Mouse (Mus musculus) mature B cell (primary cell): ENCODE results near the gene Asb10.
"Not testable (repeated sequence)": the region's sequence is repeated elsewhere in the genome, so short reads cannot be mapped to it uniquely, and the experiment has no call there.

Experiments used
- in situ Hi-C: fragments of 300-500 bp; cut with MboI; formaldehyde crosslinking; loops from 2 replicates; pipeline ENCODE4 v1.14.3; 2019

The Asb10 gene

DNA sequence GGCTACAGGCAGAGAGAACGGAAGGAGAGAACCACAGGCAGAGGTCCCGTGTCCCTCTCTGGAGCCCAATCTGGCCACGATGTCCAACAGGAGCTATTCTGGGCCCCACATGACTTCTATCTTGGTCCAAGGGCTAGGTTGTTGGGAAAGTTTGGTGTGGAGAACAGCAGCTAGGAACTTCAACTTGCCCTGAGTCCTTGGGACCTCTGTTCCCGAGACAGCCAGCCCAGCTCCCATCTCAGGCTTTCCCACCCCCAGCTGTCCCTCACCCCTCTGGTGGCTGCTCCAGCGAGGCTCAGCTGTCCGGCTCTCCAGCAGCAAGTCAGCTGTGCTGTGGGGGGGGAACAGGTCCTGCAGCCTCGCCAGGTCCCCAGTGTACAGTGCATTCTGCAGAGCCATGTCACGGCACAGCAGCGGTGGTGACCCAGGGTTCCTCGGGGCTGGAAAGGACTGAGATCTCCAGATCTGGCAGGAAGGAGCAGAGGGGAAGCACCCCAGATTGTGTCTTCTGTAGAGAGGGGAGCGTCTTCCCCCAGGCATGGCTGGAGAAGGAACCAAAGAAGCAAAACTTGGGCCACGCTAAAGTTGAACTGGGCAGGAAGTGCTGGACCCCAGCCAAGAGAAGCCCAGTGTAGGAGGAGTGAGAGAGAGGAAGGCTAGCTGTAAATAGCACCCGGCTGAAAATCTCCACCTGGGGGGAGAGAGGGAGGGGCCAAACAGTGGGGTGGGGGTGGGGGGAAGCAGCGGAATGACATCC, at the start of gene Asb10:
Gene Asb10, minus strand, starts transcription at position 592 of the 757 bp plus-strand sequence.
- in situ Hi-C loops = no loop called here

DNA sequence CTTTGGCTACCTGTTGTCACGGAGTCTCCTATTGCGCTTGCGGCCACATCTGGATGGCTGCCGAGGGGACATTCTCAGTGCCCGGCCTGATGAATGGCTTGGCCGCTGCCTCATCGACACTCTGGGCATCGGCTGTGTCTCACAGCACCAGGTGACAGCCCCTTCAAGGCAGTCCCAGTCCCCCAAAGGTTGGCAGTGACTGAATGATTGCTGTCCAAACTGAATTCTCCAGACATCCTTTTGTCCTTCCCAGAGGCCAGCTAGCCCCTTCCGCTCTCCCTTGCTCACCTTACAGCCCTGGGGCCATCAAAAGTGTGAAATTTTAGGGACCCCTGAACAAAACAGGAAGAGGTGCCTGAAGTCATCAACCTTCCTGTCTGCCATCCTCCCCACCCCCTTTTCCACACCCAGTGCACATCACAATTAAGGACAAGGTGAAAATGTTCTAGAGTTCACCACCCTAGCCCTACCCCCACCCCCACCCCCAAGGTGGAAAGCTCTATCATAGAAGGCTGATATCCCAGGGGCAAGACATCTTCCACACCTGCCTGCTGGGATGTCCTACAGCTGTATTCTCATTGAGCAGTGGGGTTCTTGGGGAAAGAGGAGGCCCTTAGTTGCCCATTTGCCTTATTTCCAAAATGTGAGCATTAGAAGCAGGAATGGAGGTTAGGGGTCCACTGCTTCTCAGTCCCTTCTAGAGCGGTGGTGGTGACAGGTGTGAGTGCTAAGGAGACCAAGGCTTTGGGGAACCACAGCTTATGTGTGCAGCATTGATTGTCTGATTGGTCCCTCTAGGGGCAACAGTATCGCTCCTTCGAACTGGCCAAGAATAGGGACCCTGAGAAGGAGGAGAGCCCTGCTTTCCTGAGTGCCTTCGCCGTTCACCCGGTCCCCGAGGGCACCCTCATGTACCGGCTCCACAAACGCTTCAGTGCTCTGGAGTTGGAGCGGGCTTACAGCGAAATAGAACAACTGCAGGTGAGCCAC, 49.0 kb upstream of the Asb10 start:
- in situ Hi-C loops = no loop called here

DNA sequence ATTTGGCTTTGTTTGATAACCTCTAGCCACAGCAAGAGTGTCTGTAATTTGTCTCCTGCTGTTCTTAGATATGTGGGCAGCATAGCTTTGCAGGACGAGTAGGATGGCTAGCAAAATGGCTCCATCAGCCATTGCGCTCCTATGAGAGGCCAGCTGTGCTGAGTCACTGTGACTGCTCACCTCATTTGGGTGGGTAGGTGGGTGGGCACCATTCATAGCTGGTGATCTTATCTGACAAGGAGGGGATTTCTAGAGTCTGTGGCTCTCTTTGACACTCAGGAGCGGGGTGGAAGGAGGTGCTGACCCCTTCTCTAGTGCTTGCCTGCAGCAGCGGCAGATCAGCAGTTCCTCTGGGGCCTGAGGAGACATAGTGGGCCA, 46.4 kb upstream of the Asb10 start:
- in situ Hi-C loops = no loop called here

DNA sequence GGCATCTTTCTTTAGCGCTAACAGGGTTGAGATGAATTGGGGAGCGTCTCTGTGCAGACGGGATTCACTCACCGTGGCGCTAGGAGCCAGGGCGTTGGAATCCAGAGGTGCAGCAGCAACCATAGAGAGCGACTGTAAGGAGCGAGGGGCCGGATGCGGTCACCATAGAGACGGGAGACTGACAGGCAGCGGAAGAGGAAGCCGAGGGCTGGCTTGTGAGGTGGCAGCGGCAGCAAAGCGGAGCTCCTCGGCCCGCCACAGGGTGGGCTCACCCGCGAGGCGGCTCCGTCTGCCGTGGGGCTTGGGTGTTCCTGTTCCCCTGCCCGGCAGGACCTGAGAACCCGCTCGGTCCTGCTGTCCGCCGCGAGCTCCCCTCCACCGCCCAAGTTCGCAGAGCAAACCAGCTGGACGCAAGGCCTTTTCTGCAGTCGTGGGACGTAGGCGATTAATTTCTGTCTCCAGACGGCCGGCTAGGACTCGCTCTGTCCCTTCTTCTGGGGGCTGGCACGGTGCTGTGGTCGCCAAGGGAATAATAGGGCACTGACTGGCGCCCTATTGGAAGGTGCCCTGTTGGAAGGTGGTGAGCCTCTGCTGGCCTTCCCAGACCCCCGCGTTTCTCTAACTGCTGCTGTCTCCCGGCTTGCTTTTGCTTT, 45.9 kb upstream of the Asb10 start, which contains the start of gene Chpf2:
Gene Chpf2, plus strand, starts transcription at position 195 of the 653 bp plus-strand sequence.
- in situ Hi-C loops = no loop called here

DNA sequence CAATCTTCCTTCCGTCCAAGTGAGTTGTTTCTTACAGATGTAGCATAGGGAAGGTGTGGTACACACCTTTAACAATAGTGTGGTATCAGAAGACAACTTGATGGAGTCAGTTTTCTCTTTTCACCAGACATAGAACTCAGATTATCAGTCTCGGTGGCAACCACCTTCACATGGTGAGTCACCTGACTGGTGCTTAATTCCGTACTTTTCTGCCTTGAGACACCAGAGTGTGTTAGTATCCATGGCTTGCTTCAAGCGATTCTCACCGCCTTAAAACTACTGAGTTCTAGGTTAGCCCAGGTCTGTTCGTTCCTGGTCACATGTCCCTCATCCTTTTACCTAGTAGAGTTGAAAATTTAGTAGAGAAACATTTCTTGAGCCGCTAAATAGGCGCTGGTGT, 45.3 kb upstream of the Asb10 start:
- in situ Hi-C loops = no loop called here

DNA sequence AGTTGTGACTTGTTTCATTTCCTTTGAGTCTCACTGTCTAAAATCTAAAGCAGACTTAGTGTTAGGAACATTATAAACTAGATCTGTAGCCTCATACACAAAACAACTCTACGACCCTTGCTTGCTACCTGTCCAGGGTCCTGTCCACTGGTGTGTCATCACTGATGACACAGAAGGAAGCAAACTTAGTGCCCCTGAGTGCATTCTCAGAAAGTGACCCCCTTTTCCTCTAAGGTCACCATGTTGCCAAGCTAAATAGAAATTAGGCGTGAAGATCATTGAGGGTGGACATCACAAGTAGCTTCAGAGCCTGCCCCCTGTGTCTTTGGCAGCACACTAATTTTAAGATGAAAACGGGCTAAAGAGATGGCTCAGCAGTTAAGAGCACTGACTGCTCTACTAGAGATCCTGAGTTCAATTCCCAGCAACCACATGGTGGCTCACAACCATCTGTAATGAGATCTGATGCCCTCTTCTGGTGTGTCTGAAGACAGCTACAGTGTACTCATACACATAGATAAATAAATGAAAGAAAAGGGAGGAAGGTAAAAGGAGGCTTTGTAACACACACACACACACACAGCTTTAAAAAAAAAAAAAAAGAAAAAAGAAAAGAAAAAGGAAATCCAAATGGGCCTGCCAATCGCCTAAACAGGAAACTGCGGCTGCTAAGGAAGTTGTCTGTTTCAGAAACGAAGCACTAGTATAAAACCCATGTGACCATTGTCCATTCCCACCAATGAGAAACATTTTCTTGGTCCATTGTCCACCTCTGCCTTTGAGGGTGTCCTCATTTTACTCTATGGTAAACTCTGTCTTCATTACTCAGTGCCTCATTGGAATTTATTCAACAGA, 37.6 kb upstream of the Asb10 start:
- in situ Hi-C loops = no loop called here

DNA sequence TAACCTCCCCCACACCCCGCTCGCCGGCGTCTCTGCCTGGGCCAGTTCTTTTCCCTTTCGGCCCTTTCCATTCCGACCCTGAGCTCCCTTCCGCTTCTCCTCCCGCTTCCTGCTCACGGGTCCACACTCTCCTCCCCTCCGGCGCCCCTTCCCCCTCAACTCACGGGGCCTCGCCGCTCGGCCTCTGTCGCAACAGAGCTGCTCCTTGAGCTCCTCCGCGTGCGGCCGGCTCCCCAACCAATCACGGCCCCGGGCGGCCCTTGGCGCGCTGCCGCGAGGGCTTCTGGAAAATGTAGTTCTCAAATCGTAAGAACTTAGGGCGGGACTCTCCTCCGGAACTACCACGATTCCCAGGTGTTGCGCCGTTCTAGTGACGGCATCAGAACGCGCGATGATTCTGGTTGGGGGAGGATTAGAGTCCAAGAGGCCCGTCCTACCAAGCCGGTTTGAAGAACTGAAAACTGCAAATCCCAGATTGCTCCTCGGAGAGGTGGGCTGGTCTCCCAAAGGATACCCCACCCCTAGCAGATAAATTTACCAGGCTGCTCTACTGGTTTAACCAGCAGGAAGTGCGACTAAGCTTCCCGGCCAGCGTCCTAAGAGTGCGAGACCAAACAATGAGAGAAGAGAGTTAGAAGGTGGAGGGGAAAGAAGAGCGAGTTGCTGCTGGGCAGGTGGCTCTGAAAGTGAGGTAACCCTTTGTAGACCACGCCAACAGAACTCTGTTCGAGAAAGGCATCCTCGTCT, 36.6 kb upstream of the Asb10 start, which contains the start of gene Abcf2:
Gene Abcf2, minus strand, starts transcription at position 285 of the 747 bp plus-strand sequence.
- in situ Hi-C loops = no loop called here

DNA sequence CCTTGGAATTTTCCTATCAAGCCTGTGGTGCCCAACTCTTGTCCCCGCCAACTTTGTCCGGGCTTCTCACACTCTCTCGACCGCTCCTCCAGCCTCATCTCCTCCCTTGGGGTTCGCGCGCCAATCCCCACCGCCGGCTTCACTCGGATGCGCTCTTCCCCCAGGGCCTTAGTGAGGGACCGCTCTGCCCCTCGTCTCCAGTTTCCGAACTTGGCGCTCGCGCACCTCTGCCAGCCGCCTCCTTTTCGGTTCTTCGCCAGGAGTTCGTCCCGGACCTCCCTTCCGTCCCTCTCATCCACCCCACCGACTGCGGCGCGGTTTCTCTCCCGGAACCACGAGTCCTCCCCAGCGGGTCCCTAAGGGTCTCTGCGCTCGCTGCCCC, 36.0 kb upstream of the Asb10 start:
- in situ Hi-C loops = no loop called here

DNA sequence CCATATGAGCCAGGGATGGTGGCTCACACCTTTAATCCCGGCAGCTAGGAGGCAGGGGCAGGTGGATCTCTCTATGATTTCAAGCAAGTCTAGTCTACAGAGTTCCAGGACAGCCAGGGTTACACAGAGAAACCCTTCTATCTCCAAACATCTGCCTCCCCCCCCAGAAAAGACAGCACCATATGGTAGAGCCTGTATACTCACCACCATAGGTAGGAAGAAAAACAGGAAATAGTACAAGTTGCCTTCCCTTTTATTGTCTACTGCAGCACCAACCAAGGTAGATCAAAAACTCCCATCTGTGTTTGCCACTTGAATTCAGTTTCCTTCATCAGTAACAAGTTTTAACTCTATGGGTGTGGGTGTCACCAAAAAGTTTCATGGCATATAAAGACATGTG, 35.2 kb upstream of the Asb10 start:
- in situ Hi-C loops = no loop called here

DNA sequence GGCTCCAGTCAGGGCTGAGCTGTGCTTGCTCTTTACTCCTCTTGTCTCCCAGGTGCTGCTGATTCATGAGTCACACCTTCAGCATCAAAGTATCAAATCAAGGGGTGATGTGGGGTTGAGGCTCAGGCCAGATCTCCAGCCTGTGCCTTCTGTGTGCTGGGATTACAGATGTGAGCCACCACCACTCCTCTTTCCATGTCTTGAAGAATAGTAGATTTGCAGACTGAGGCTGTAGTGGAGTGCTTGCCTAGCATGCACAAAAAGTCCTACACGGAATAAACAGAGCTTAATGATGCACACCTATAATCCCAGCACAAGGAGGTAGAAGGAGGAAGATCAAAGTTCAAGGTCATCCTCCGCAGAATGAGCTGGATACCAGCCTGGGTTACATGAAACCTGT, 15.9 kb upstream of the Asb10 start, which contains the start of gene 4931409K22Rik:
Gene 4931409K22Rik, minus strand, starts transcription at position 101 of the 400 bp plus-strand sequence.
- in situ Hi-C loops = no loop called here

DNA sequence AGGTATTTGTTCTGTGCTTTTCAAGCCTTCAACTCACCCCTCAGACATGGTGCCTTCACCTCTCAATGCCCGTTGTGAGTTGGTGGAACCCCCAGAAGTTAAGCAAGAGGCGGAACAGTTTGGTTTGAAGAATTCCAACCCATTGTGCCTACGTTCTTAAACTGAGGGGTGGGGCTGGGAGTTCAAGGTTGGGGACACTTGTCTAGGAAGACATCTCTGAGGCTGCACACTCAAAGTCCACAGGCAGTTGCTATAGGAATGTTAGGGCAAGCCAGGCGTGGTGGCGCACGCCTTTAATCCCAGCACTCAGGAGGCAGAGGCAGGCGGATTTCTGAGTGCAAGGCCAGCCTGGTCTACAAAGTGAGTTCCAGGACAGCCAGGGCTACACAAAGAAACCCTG, 14.6 kb upstream of the Asb10 start:
- in situ Hi-C loops = not testable (repeated sequence)

DNA sequence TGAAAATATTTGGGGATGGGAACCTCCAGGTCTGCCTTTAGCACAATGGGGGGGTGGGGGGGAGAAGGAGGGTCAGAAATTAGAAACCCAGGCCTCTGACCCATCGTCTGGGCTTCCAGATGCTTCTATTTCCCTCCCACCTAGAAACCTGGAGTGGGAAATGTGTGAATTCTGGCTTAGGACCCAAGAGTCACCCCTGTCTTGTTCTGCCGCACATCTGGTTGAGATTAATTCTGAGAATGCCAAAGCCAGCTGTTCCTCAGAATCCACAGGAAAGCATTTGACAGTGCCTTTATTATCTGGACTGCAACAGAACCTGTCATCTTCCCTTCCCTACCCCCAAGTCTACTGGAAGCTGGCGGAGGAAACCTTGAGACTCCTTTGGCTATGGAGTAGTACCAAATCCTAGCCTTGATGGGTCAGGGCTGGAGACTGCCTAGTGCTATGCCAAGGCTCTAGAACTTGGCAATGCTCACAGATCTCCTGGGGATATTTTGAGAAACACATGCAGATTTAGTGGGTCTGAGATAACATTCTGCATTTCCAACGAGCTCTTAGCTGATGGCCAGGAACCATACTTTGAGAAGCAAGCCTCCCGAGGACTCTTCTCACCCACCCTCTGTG, 13.0 kb upstream of the Asb10 start:
- in situ Hi-C loops = no loop called here

DNA sequence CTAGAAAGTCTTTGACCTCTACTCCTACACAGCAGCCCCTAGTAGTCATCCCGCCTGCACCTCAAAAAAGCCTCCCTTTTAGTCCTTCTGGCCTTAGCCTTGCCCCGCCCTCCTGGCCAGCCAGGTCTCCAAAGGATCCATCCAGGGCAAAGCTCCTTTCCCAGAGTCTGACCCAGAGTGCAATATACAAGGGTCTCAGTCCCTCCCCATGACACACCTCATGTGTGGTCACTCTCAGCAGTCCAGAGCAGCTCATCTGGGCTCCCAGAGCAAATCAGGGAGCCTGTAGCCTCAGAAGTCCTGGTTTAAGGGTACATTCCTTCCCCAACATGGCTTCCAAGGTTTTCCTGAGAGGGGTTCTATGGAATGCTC, 10.5 kb upstream of the Asb10 start:
- in situ Hi-C loops = no loop called here

DNA sequence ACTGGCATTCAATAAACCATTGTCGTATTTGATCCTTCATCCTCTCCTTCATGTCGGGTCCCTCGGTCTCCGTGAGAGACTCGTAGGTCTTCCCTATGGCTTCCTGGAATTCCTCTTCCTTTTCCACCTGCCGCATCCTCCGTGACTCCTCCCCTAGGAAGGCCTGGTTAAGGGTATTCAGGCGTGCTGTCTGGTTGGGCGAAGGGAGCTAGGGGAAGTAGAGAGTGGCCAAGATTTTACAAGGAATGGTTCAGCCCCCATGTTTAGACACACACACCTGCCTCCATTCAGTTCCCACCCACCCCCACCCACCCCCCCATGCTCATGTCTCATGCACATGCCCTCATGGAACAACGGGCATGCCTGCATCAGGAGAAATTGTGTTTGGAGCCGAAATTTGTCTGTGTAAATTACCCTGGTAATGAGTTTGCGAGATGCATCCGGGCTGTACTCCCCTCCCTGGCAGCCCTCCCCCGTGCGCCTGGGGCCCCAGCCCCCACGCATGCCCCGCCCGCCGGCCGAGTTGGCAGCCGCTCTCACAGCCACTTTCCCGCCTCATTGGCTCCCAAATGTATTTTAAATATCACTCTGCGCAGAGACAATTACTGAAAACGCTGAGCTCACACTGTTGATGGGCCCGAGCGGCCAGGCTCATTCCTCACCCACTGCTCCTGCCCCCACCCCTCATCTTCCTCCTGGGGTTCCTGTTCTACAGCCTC, 10.0 kb upstream of the Asb10 start:
- in situ Hi-C loops = no loop called here

DNA sequence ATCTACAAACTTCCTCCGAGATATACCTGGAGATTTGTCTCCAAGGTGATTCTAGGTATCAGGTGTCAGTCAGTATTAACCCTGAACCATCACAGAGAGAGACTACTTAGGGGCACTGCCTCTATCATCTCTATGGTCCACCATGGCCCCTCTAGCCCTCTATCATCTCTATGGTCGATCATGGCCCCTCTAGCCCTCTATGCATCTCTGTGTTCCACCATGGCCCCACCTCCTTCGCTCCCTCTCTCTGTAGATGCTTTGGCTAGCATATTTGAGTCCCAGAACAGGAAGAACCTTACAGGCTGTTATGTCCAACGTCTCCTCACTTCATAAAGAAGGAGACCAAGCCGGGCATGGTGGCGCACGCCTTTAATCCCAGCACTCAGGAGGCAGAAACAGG, 1.9 kb upstream of the Asb10 start:
- in situ Hi-C loops = no loop called here

DNA sequence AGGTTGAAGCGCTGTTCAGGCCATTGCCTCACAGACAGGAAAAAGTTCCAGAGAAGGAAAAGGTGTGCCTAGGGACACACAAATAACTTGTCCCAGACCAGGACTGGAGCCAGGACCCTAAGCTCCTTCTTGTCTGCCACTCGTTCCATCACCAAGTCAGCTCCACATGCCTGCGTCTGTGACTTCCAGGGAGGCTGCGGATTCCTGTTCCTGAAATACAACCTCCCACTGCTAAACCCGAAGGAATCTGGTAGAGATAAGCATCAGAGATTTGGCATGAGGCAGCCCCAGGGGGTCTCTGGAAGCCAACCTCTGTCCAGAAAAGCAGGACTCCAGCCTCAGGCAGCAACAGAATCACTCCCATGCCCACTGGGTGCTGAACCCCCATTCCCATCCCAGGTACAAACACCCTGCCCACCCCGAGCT, 379 bp upstream of the Asb10 start:
- in situ Hi-C loops = no loop called here

DNA sequence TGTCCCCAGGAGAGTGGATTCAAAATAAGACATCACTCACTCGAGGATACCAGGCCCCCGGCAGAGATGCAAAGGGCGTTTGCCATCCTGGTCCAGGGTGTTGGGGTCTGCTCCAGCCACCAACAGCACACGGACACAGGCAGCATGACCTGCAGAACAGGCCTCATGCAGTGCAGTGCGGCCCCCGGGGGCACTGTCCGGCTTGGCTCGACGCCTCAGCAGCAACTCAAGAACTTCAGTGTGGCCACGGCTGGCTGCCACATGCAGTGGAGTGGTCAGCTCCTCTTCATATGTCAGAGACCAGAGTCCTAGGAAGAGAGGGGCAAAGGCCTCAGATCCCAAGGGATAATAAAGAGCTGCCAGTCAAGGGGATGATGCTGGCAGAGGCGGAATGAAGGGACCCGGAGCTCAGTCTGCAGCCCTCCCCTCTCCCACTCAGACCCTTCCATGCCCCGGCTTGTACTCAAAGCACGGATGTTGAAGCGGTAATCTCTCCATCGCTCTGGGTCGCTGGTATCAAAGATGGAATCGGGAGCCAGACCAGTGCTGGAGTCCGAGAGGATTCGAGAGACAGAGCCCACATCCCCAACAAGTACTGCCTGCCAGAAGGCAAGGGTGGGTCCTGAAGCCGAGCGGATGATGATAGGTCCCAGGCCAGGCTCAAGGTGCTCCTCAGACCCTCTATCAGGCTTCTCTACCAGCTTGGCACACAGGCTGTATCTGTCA, 1.0 kb downstream of the Asb10 start:
- in situ Hi-C loops = no loop called here

DNA sequence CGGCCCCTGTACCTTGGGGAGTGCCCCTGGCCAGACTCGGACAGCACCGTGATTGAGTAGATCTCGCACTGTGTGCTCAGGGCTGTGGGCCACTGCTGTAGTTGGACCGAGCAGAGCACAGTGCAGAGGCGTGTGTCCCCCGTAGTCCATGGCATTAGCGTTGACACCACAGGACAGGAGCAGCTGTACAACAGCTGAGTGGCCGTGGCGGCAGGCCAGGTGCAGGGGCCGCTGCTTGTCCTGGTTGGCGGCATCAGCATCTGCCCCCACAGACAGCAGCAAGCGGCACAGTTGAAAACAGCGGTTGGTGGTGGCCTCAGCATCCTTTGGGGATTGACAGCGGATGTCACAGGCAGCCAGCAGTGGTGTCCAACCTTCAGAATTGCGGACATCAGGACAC, 3.2 kb downstream of the Asb10 start:
- in situ Hi-C loops = no loop called here

DNA sequence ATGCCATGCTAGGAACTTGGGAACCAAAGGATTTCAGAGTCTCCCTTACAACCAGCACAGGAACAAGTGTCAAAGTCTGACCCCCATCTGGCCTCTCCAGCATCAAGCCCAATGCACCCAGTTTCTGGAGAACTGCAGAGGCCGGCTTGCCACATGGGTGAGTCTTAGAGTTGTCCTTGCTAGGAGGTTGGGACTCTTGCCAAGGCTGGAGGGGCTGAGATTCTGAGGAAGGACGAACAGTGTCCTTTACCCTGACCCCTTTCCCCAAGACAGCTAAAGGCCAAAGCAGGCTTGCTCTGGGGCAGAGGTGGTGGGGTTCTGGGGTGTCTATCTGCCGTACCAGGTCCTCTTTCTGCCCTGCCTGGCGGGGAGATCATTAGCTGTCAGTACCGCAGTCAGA, 4.3 kb downstream of the Asb10 start:
- in situ Hi-C loops = no loop called here
